Mouse (Mus musculus): ENCODE measurements around the gene Kif12.

GRCm38 (mm10) chr4:63158961-63159592, 12.9 kb downstream of the Kif12 start:
- TF ChIP-seq CTCF (IDR thresholded peaks at IDR 0.05; ENCODE audit: low read depth, low read length) (peak; percentile 60; the same call in 1 of the 2 replicates), POLR2A (IDR thresholded peaks at IDR 0.05; ENCODE audit: borderline replicate concordance, low read depth, low read length) (no peak)

All from bone marrow macrophage, adult 2 months (primary cell).